Mouse (Mus musculus) liver, postnatal 0 days (tissue): ENCODE data around the gene Cyth3. TPM values are rescaled to one million over a fixed set of nuclear protein-coding genes. Genes with fewer than 3 reads are reported as not detected.

Experiments
- ATAC-seq: fragments of 200-750 bp; cut with Nextera tagmentation; 2 replicates; pipeline ENCODE4 v1.8.0; 2017; ENCODE audit warnings: mild to moderate bottlenecking, moderate library complexity
- DNase-seq: peaks from one replicate; pipeline ENCODE4 v3.0.0-alpha.2; 2016
- H3K27ac ChIP-seq: fragments of 300-500 bp; sonication (generic); 2 replicates; pipeline ENCODE4 v1.5.1; 2014; ENCODE audit warnings: antibody characterized with exemption, moderate library complexity, mild to moderate bottlenecking, low read depth
- H3K27me3 ChIP-seq: fragments of 300-500 bp; sonication (generic); 2 replicates; pipeline ENCODE4 v1.6.1; 2014; ENCODE audit warnings: low read length, control low read depth, mixed read lengths; ENCODE audit not compliant: insufficient read depth
- H3K36me3 ChIP-seq: fragments of 300-500 bp; sonication (generic); replicated peaks from 2 replicates; pipeline ENCODE4 v1.6.1; 2014; ENCODE audit warnings: mild to moderate bottlenecking, control low read depth, low read length, moderate library complexity, mixed read lengths; ENCODE audit not compliant: insufficient read depth
- H3K4me1 ChIP-seq: fragments of 300-500 bp; sonication (generic); 2 replicates; pipeline ENCODE4 v1.6.1; 2014; ENCODE audit warnings: antibody characterized with exemption, mild to moderate bottlenecking, control low read depth; ENCODE audit not compliant: insufficient read depth
- H3K4me2 ChIP-seq: fragments of 300-500 bp; sonication (generic); 2 replicates; pipeline ENCODE4 v1.6.1; 2014; ENCODE audit warnings: low read depth, mild to moderate bottlenecking, low read length, moderate library complexity, mixed read lengths
- H3K4me3 ChIP-seq: fragments of 300-500 bp; sonication (generic); 2 replicates; pipeline ENCODE4 v1.5.1; 2014; ENCODE audit warnings: low read depth, low read length
- H3K9ac ChIP-seq: fragments of 300-500 bp; sonication (generic); replicated peaks from 2 replicates; pipeline ENCODE4 v1.6.1; 2014; ENCODE audit warnings: mild to moderate bottlenecking, moderate library complexity
- H3K9me3 ChIP-seq: fragments of 300-500 bp; sonication (generic); 2 replicates; pipeline ENCODE4 v1.6.1; 2016; ENCODE audit warnings: mild to moderate bottlenecking, control low read depth, low read length, mixed read lengths
- CTCF ChIP-seq: sonication (generic); IDR thresholded peaks from 2 replicates; pipeline ENCODE4 v1.5.1; 2016; ENCODE audit warnings: antibody characterized with exemption, low read depth
- EP300 ChIP-seq: IDR thresholded peaks from 2 replicates; pipeline ENCODE4 v1.6.1; 2016; ENCODE audit warnings: antibody characterized with exemption, low read depth, mild to moderate bottlenecking
- WGBS: fragments of 180-500 bp; shearing (Covaris S2); extraction: QIAGEN DNeasy Blood & Tissue Kit; methylation state at CpG from one replicate; pipeline ENCODE4 v1.1.7; 2014; ENCODE audit not compliant: insufficient replicate concordance; 5-methylcytosine and 5-hydroxymethylcytosine counted together
- polyA plus RNA-seq: library from polyadenylated mRNA; unstranded; fragments of >200 nt; fragmentation: Nextera tagmentation; extraction: Ambion mirVana; gene quantifications from 2 replicates; pipeline ENCODE4 v1.2.1, GENCODE M21; 2015

The Cyth3 gene
- polyA plus RNA-seq, 1 experiment from 2014 or later, result 15.3 TPM

DNA sequence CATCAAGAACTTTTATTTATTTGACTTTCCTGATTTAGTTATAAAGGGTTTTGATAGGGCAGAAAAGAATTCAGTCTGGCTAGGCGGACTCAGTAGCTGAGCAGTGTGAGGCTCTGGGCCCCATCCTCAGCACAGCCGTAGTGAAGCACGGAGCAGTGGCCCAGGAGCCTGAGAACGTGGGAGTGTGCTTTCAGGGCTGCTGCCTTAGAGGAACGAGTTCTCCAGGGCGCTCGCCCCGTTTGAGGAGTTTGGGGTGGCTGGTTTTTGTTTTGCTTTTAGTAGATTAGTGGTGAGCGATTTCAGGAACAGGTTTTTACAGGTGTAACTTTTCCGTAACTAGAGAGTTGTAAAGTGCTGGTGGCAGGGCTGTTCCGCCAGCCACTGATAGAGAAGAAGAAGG lies 13.1 kb downstream of the Cyth3 start:
- H3K4me1 ChIP-seq, result peaks cover 67% of the 10 kb centered on the region
- no peak overlapping the region for H3K4me3 ChIP-seq
- TF ChIP-seq EP300 (no peak), CTCF (no peak)
- H3K27me3 ChIP-seq, result no peaks in the 10 kb centered on the region
- DNase-seq (no peak), ATAC-seq (no peak)
- H3K36me3 ChIP-seq, result no peaks in the 10 kb centered on the region
- H3K27ac ChIP-seq, result 0 out of 2 replicates have a peak overlapping the region, but pooled peaks have one; percentile 74
- no peaks in the 10 kb centered on the region for H3K9me3 ChIP-seq
- H3K4me2 ChIP-seq, result peak overlapping the region; percentile 53
- H3K9ac ChIP-seq, result no peak overlapping the region
- WGBS, result 73% methylated on average over 11 of the region's 11 CpGs

DNA sequence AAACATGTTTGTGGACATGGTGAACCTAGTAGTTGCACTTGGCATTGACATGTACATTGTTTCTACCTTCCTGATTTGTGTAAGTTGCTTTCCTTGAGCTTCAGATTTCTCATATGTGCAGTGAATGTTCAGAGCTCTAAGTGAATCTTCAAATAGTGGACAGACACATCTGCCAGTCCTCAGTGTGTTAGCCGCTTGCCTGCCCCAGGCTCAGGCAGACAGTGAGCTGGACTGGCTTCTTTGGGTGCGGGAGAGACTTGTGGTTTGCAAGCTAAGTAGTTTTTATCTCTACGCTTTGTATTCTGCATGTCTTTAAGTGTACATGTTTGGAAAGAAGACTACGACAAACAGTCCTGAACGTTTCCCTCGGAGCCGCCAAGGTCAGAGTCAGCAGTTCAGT lies 13.9 kb downstream of the Cyth3 start:
- ATAC-seq (no peak), DNase-seq (no peak)
- peak overlapping the region; percentile 34; the same call in 1 of the 2 replicates for H3K9ac ChIP-seq
- peak overlapping the region; percentile 74 for H3K27ac ChIP-seq
- peaks cover 66% of the 10 kb centered on the region for H3K4me1 ChIP-seq
- H3K27me3 ChIP-seq, result no peaks in the 10 kb centered on the region
- no peaks in the 10 kb centered on the region for H3K36me3 ChIP-seq
- H3K4me3 ChIP-seq, result 0 out of 2 replicates have a peak overlapping the region, but pooled peaks have one; percentile 4
- TF ChIP-seq CTCF (no peak), EP300 (no peak)
- H3K9me3 ChIP-seq, result no peaks in the 10 kb centered on the region
- peak overlapping the region; percentile 53 for H3K4me2 ChIP-seq
- WGBS, result 36% methylated on average over 7 of the region's 7 CpGs

DNA sequence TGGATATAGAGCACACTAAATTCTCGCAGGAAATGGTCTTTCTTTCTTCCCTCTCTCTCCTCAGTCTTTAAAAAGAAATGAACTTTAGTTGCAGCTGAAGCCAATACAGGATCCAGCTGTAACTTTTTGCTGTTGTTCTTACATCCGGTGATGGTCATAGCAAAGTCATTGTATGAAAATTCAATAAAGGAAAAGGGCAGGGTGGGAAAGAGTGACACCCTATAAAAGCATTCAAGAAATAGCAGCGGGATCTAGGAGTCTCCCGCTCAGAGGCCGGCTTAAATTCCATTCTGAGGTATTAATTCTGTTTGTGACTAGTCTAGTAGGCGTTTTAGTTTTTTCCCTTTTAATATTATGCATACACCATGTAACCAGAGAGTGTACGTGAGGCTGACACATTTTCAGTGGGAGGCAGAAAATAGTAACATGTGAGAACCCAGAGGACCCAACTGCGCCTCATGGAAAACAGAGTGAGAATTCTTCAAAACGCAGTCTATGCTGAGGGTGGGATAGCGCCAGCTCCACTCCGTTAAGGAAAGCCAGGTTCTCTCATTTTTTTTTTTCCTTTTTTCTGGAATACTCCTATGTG lies 15.7 kb downstream of the Cyth3 start:
- no peak for TF ChIP-seq EP300
- no peak for TF ChIP-seq CTCF
- ATAC-seq (no peak), DNase-seq (no peak)
- H3K27ac ChIP-seq, result no peak overlapping the region
- H3K4me3 ChIP-seq, result no peak overlapping the region
- no peak overlapping the region for H3K9ac ChIP-seq
- H3K36me3 ChIP-seq, result no peaks in the 10 kb centered on the region
- WGBS, result 78% methylated on average over 11 of the region's 11 CpGs
- no peak overlapping the region for H3K4me2 ChIP-seq
- no peaks in the 10 kb centered on the region for H3K9me3 ChIP-seq
- no peaks in the 10 kb centered on the region for H3K27me3 ChIP-seq
- H3K4me1 ChIP-seq, result peaks cover 54% of the 10 kb centered on the region

DNA sequence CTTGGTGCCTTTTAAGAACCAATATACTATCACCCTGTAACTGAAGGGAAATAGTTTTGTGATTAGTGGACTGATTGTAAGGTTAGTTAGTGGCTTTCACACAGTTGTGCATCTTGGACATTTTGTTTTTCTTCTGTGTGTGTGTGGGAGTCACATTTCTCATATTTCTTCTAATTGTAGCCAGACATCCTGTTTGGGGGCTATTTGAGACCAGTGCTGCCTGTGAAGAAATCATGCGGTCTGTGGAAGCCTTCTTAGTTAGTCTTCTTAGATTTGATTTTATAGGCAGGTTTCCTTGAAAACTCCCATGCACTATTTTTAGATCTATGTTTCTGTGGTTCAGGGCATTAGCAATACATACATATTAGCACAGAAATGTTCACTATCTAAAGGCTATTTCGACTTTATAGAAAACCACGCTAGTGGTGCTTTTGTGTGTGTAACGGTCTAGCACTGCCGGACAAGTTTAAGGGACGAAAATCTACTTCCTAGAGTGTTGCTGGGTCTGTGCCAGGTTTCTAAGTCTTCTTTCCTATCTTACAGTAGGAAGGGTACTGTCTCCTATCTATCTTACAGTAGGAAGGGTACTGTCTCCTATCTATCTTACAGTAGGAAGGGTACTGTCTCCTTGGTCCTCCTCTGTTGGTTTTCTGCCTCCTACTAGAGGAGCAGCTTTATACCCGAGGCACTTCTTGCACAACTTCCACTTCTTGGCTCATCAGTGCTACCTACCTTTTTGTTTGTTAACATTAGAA lies 16.4 kb downstream of the Cyth3 start:
- Histone ChIP-seq H3K4me2 (peak overlapping the region; percentile 36; the same call in 1 of the 2 replicates), H3K9ac (no peak overlapping the region), H3K4me1 (peaks cover 49% of the 10 kb centered on the region), H3K4me3 (no peak overlapping the region), H3K27me3 (no peaks in the 10 kb centered on the region), H3K36me3 (no peaks in the 10 kb centered on the region), H3K27ac (peak overlapping the region; percentile 37), H3K9me3 (no peaks in the 10 kb centered on the region)
- WGBS, result 34% methylated on average over 7 of the region's 7 CpGs
- DNase-seq, result no peak
- no peak for TF ChIP-seq CTCF
- TF ChIP-seq EP300, result no peak; the same call in 1 of the 2 replicates
- ATAC-seq, result no peak

DNA sequence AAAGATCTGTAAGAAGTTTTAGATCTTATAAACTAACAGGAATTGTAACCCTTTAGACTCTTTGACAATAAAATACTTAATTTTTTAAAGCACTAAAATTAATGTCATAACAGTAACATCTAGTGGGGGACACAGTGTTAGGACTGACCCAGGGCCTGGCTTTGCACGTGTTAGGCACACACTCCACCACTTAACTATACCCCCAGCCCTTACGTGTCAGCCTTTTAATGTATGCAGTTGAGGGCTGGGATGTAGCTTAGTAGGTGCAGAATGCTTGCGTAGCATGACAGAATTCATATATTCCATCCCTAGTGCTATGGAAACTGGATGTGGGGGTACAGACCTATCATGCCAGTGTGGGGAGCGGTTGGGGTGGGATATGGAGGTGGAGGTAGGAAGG lies 17.1 kb downstream of the Cyth3 start:
- 55% methylated on average over 4 of the region's 4 CpGs for whole genome bisulfite sequencing
- Histone ChIP-seq H3K9ac (peak overlapping the region; percentile 44; the same call in 1 of the 2 replicates), H3K9me3 (no peaks in the 10 kb centered on the region), H3K4me1 (peaks cover 46% of the 10 kb centered on the region), H3K4me3 (no peak overlapping the region), H3K27me3 (no peaks in the 10 kb centered on the region), H3K27ac (peak overlapping the region; percentile 79), H3K36me3 (no peaks in the 10 kb centered on the region), H3K4me2 (peak overlapping the region; percentile 36; the same call in 1 of the 2 replicates)
- DNase-seq, result no peak
- TF ChIP-seq EP300, result no peak
- no peak for TF ChIP-seq CTCF
- peak; percentile 18; the same call in 1 of the 2 replicates for ATAC-seq

DNA sequence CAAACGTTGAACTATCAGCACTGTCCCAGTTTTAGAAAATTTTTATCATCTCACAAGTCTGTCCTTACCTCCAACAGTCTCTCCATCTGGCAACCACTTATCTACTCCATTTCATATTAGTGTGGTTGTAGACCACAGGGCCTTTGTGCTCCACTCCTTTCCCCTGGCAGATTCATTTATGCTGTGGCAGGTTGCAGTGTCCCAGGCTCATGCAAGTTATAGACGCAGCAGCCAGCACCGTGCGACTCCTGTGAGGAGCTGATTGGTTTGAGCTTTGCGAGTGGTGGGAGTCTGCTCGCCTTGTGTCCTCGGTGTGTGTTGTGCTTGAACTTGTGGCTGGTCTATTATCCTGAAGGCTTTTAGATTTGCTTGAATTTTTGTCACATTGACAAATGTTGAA lies 17.6 kb downstream of the Cyth3 start:
- H3K4me2 ChIP-seq, result peak overlapping the region; percentile 36; the same call in 1 of the 2 replicates
- peak; percentile 90 for ATAC-seq
- no peak for DNase-seq
- TF ChIP-seq EP300, result peak; percentile 98
- no peak for TF ChIP-seq CTCF
- peaks cover 42% of the 10 kb centered on the region for H3K4me1 ChIP-seq
- no peaks in the 10 kb centered on the region for H3K9me3 ChIP-seq
- no peak overlapping the region for H3K4me3 ChIP-seq
- H3K36me3 ChIP-seq, result no peaks in the 10 kb centered on the region
- no peaks in the 10 kb centered on the region for H3K27me3 ChIP-seq
- 0 out of 2 replicates have a peak overlapping the region, but pooled peaks have one; percentile 44 for H3K9ac ChIP-seq
- 57% methylated on average over 7 of the region's 7 CpGs for whole genome bisulfite sequencing
- peak overlapping the region; percentile 79; the same call in 1 of the 2 replicates for H3K27ac ChIP-seq
